Mouse (Mus musculus) midbrain, embryonic 13.5 days (tissue): ENCODE data around the gene Sult1a1. TPM values are rescaled to one million over a fixed set of nuclear protein-coding genes. Genes with fewer than 3 reads are reported as not detected.

Source experiments
- ATAC-seq: fragments of 200-750 bp; cut with Nextera tagmentation; 2 replicates; pipeline ENCODE4 v1.8.0; 2017; ENCODE audit warnings: mild to moderate bottlenecking, moderate TSS enrichment, moderate library complexity
- H3K27ac ChIP-seq: fragments of 300-500 bp; sonication (generic); 2 replicates; pipeline ENCODE4 v1.5.1; 2015; ENCODE audit warnings: inconsistent platforms, mild to moderate bottlenecking, moderate library complexity
- H3K27me3 ChIP-seq: fragments of 300-500 bp; sonication (generic); 2 replicates; pipeline ENCODE4 v1.6.1; 2015; ENCODE audit warnings: mild to moderate bottlenecking, inconsistent platforms
- H3K36me3 ChIP-seq: fragments of 300-500 bp; sonication (generic); 2 replicates; pipeline ENCODE4 v1.6.1; 2015; ENCODE audit warnings: mild to moderate bottlenecking, inconsistent platforms
- H3K4me1 ChIP-seq: fragments of 300-500 bp; sonication (generic); replicated peaks from 2 replicates; pipeline ENCODE4 v1.6.1; 2015; ENCODE audit warnings: inconsistent platforms
- H3K4me2 ChIP-seq: fragments of 300-500 bp; sonication (generic); replicated peaks from 2 replicates; pipeline ENCODE4 v1.6.1; 2015; ENCODE audit warnings: moderate library complexity, mild to moderate bottlenecking, inconsistent platforms
- H3K4me3 ChIP-seq: fragments of 300-500 bp; sonication (generic); replicated peaks from 2 replicates; pipeline ENCODE4 v1.5.1; 2015; ENCODE audit warnings: mild to moderate bottlenecking, inconsistent platforms
- H3K9ac ChIP-seq: fragments of 300-500 bp; sonication (generic); replicated peaks from 2 replicates; pipeline ENCODE4 v1.6.1; 2015; ENCODE audit warnings: mild to moderate bottlenecking, inconsistent platforms
- H3K9me3 ChIP-seq: fragments of 300-500 bp; sonication (generic); 2 replicates; pipeline ENCODE4 v1.6.1; 2016; ENCODE audit warnings: mild to moderate bottlenecking, inconsistent platforms
- WGBS: fragments of 180-500 bp; shearing (Covaris S2); methylation state at CpG from one replicate; pipeline ENCODE4 v1.1.7; 2015; 5-methylcytosine and 5-hydroxymethylcytosine counted together
- polyA plus RNA-seq: library from polyadenylated mRNA; unstranded; fragments of >200 nt; fragmentation: Nextera tagmentation; extraction: Ambion mirVana; gene quantifications from 2 replicates; pipeline ENCODE4 v1.2.1, GENCODE M21; 2015

The Sult1a1 gene
- polyA plus RNA-seq, 1 experiment from 2014 or later, result 0.93 TPM

- H3K36me3 ChIP-seq, result no peaks in the 10 kb centered on the region
- no peak within 1 kb of the TSS for H3K4me3 ChIP-seq
- no peaks in the 10 kb centered on the region for H3K9me3 ChIP-seq
- ATAC-seq, result no peak
- H3K27ac ChIP-seq, result no peak within 1 kb of the TSS
- H3K4me2 ChIP-seq, result no peak within 1 kb of the TSS
- H3K27me3 ChIP-seq, result no peaks in the 10 kb centered on the region
- 93% methylated on average over 4 of the region's 4 CpGs for WGBS
- H3K4me1 ChIP-seq, result no peaks in the 10 kb centered on the region
- H3K9ac ChIP-seq, result no peak within 1 kb of the TSS
Observed at GRCm38 (mm10) chr7:126630824-126631518, 45.3 kb downstream of the Sult1a1 start, which contains the start of gene Nupr1. TSS of gene Nupr1 (minus strand) at chr7:126630861.

GRCm38 (mm10) chr7:126629915-126630314 lies 46.3 kb downstream of the Sult1a1 start:
- 30% methylated on average over 3 of the region's 3 CpGs for WGBS
- H3K4me1 ChIP-seq, result no peaks in the 10 kb centered on the region
- H3K27me3 ChIP-seq, result no peaks in the 10 kb centered on the region
- ATAC-seq, result no peak
- no peaks in the 10 kb centered on the region for H3K36me3 ChIP-seq
- H3K9me3 ChIP-seq, result no peaks in the 10 kb centered on the region
- H3K9ac ChIP-seq, result no peak overlapping the region
- H3K27ac ChIP-seq, result no peak overlapping the region
- H3K4me3 ChIP-seq, result no peak overlapping the region
- H3K4me2 ChIP-seq, result no peak overlapping the region

GRCm38 (mm10) chr7:126628111-126628510 lies 48.1 kb downstream of the Sult1a1 start:
- ATAC-seq, result no peak
- WGBS, result 83% methylated on average over 6 of the region's 6 CpGs

GRCm38 (mm10) chr7:126625807-126626600 lies 50.2 kb downstream of the Sult1a1 start:
- no peak overlapping the region for H3K4me2 ChIP-seq
- no peak for ATAC-seq
- H3K4me3 ChIP-seq, result no peak overlapping the region
- H3K9ac ChIP-seq, result no peak overlapping the region
- H3K27me3 ChIP-seq, result no peaks in the 10 kb centered on the region
- H3K27ac ChIP-seq, result no peak overlapping the region
- H3K4me1 ChIP-seq, result no peaks in the 10 kb centered on the region
- H3K36me3 ChIP-seq, result no peaks in the 10 kb centered on the region
- 85% methylated on average over 3 of the region's 3 CpGs for WGBS
- H3K9me3 ChIP-seq, result no peaks in the 10 kb centered on the region

More at GRCm38 (mm10) chr7:126628111-126628510, 48.1 kb downstream of the Sult1a1 start:
- Histone ChIP-seq H3K4me3 (no peak overlapping the region), H3K27ac (no peak overlapping the region), H3K27me3 (no peaks in the 10 kb centered on the region), H3K36me3 (no peaks in the 10 kb centered on the region), H3K9me3 (no peaks in the 10 kb centered on the region), H3K9ac (no peak overlapping the region), H3K4me1 (no peaks in the 10 kb centered on the region), H3K4me2 (no peak overlapping the region)

GRCm38 (mm10) chr7:126625369-126625768 lies 50.9 kb downstream of the Sult1a1 start:
- H3K4me3 ChIP-seq, result no peak overlapping the region
- H3K4me2 ChIP-seq, result no peak overlapping the region
- H3K27ac ChIP-seq, result no peak overlapping the region
- 58% methylated on average over 6 of the region's 6 CpGs for WGBS
- no peaks in the 10 kb centered on the region for H3K4me1 ChIP-seq
- H3K36me3 ChIP-seq, result no peaks in the 10 kb centered on the region
- H3K27me3 ChIP-seq, result no peaks in the 10 kb centered on the region
- ATAC-seq, result no peak
- H3K9ac ChIP-seq, result no peak overlapping the region; the same call in 1 of the 2 replicates
- no peaks in the 10 kb centered on the region for H3K9me3 ChIP-seq

GRCm38 (mm10) chr7:126624774-126625173 lies 51.5 kb downstream of the Sult1a1 start:
- no peaks in the 10 kb centered on the region for H3K36me3 ChIP-seq
- 71% methylated on average over 16 of the region's 16 CpGs for WGBS

GRCm38 (mm10) chr7:126623381-126623780 lies 52.9 kb downstream of the Sult1a1 start:
- Histone ChIP-seq H3K4me3 (no peak overlapping the region), H3K4me1 (no peaks in the 10 kb centered on the region), H3K9ac (no peak overlapping the region), H3K27ac (no peak overlapping the region), H3K36me3 (no peaks in the 10 kb centered on the region), H3K27me3 (no peaks in the 10 kb centered on the region), H3K9me3 (no peaks in the 10 kb centered on the region), H3K4me2 (no peak overlapping the region)
- ATAC-seq, result no peak
- WGBS, result 90% methylated on average over 1 of the region's 1 CpGs

More at GRCm38 (mm10) chr7:126624774-126625173, 51.5 kb downstream of the Sult1a1 start:
- Histone ChIP-seq H3K4me2 (no peak overlapping the region), H3K4me3 (no peak overlapping the region), H3K27me3 (no peaks in the 10 kb centered on the region), H3K27ac (no peak overlapping the region), H3K9ac (no peak overlapping the region), H3K9me3 (no peaks in the 10 kb centered on the region), H3K4me1 (no peaks in the 10 kb centered on the region)
- ATAC-seq, result no peak

Other genes with a start within 250 kb of the Sult1a1 start
- gene Rabep2, start 247.7 kb downstream of the Sult1a1 start, polyA plus RNA-seq, result 23.7 and 25.9 TPM in 2 replicates
- gene Atp2a1, start 213.3 kb downstream of the Sult1a1 start, polyA plus RNA-seq, result 0.32 and 0.49 TPM in 2 replicates
- gene Sh2b1, start 201.0 kb downstream of the Sult1a1 start, polyA plus RNA-seq, result 63.7 and 69.5 TPM in 2 replicates
- gene Tufm, start 189.1 kb downstream of the Sult1a1 start, polyA plus RNA-seq, result 117 and 124 TPM in 2 replicates
- gene Atxn2l, start 173.0 kb downstream of the Sult1a1 start, polyA plus RNA-seq, result 65.1 and 76.5 TPM in 2 replicates
- gene Eif3c, start 110.0 kb downstream of the Sult1a1 start, polyA plus RNA-seq, result 207 and 213 TPM in 2 replicates
- gene Apobr, start 91.5 kb downstream of the Sult1a1 start, polyA plus RNA-seq, result 0.21 and 0.69 TPM in 2 replicates
- 27.7 and 28.8 TPM in 2 replicates for gene Cln3, start 90.6 kb downstream of the Sult1a1 start, polyA plus RNA-seq
- not detected in 2 replicates for gene Il27, start 81.5 kb downstream of the Sult1a1 start, polyA plus RNA-seq
- 4.8 and 7.6 TPM in 2 replicates for gene Nupr1, start 45.6 kb downstream of the Sult1a1 start, polyA plus RNA-seq
- 54.5 and 57.0 TPM in 2 replicates for gene Sgf29, start 27.1 kb downstream of the Sult1a1 start, polyA plus RNA-seq
- gene Bola2, start 19.0 kb upstream of the Sult1a1 start, polyA plus RNA-seq, result 141 and 158 TPM in 2 replicates
- 21.0 and 21.1 TPM in 2 replicates for gene Slx1b, start 19.4 kb upstream of the Sult1a1 start, polyA plus RNA-seq
- 96.3 and 101 TPM in 2 replicates for gene Coro1a, start 31.4 kb upstream of the Sult1a1 start, polyA plus RNA-seq
- gene Mapk3, start 83.2 kb upstream of the Sult1a1 start, polyA plus RNA-seq, result 78.8 and 80.7 TPM in 2 replicates
- gene Gdpd3, start 89.9 kb upstream of the Sult1a1 start, polyA plus RNA-seq, result 2.5 and 2.9 TPM in 2 replicates
- gene Ypel3, start 100.5 kb upstream of the Sult1a1 start, polyA plus RNA-seq, result 163 and 180 TPM in 2 replicates
- 0.36 and 0.49 TPM in 2 replicates for gene Tbx6, start 105.1 kb upstream of the Sult1a1 start, polyA plus RNA-seq
- gene Ppp4c, start 116.1 kb upstream of the Sult1a1 start, polyA plus RNA-seq, result 224 and 241 TPM in 2 replicates
- 48.3 and 52.6 TPM in 2 replicates for gene Fam57b, start 121.2 kb upstream of the Sult1a1 start, polyA plus RNA-seq
- not detected in 2 replicates for gene 4930451I11Rik, start 155.2 kb upstream of the Sult1a1 start, polyA plus RNA-seq
- gene Doc2a, start 171.0 kb upstream of the Sult1a1 start, polyA plus RNA-seq, result 5.3 and 8.5 TPM in 2 replicates
- 26.8 and 28.5 TPM in 2 replicates for gene Hirip3, start 185.5 kb upstream of the Sult1a1 start, polyA plus RNA-seq
- gene Ino80e, start 185.9 kb upstream of the Sult1a1 start, polyA plus RNA-seq, result 84.3 and 88.8 TPM in 2 replicates
- 61.4 and 63.1 TPM in 2 replicates for gene Taok2, start 208.3 kb upstream of the Sult1a1 start, polyA plus RNA-seq
- gene Tmem219, start 246.5 kb upstream of the Sult1a1 start, polyA plus RNA-seq, result 33.2 and 35.0 TPM in 2 replicates